Mouse (Mus musculus) myocyte (in vitro differentiated cells): ENCODE results near the gene Bcas3.

ENCODE experiments used
- E2F4 ChIP-seq: IDR thresholded peaks from one replicate; pipeline ENCODE4 v1.6.1; 2011; ENCODE audit warnings: mild to moderate bottlenecking, control low read depth, moderate library complexity; ENCODE audit not compliant: insufficient read depth
- MAX ChIP-seq: IDR thresholded peaks from one replicate; pipeline ENCODE4 v1.6.1; 2011; ENCODE audit warnings: low read depth, mild to moderate bottlenecking, control low read depth
- MYOG ChIP-seq, 3 experiments: IDR thresholded peaks; one replicate each; pipeline ENCODE4 v1.6.1; 2011; ENCODE audit warnings: control low read depth in 2 of 3, low read depth in 2 of 3, mild to moderate bottlenecking in 2 of 3; ENCODE audit not compliant: insufficient read length in 2 of 3, control insufficient read depth in 1 of 3, insufficient read depth in 1 of 3
- POLR2A ChIP-seq: IDR thresholded peaks from one replicate; pipeline ENCODE4 v1.6.1; 2011; ENCODE audit warnings: low read depth, mild to moderate bottlenecking, control low read depth, moderate library complexity; ENCODE audit not compliant: insufficient read length
- POLR2AphosphoS2 ChIP-seq: IDR thresholded peaks from one replicate; pipeline ENCODE4 v1.6.1; 2011; ENCODE audit warnings: low read depth, control low read depth; ENCODE audit not compliant: insufficient read length
- USF1 ChIP-seq: IDR thresholded peaks from one replicate; pipeline ENCODE4 v1.6.1; 2011; ENCODE audit warnings: low read depth, mild to moderate bottlenecking, control low read depth, moderate library complexity

DNA sequence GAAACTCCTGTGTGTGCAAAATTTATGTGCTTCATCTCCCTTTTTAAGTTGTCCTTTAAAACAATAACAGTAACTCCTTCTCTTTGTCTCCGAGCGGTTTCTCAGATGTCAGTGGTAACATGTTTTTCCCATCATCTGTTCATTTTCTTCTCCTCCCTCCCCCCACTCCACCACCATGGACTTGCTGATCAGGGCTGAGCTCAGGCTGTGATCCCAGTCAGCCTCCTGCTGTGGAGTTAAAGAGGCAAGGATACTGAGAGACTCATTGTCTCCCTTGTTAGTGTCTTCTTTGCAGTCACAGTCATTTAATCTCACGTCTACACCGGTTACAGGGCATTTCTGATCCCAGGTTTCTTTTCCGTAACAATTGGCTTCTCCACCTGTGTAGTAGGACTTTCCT lies 174.3 kb downstream of the Bcas3 start:
- TF ChIP-seq POLR2A (no peak), MAX (no peak), USF1 (no peak), POLR2AphosphoS2 (no peak), E2F4 (no peak), MYOG (IDR thresholded peaks at IDR 0.05; ENCODE audit: control insufficient read depth in 1 of 3, insufficient read depth in 1 of 3, insufficient read length in 2 of 3, low read depth in 2 of 3) (no peak)
